Mouse (Mus musculus) activated CD4-positive, CD25-positive, alpha-beta regulatory T cell, adult 4 months (primary cell): ENCODE data around the gene 1700086D15Rik. TPM values are rescaled to one million over a fixed set of nuclear protein-coding genes. Genes with fewer than 3 reads are reported as not detected.

Experiments
- ATAC-seq: one replicate; pipeline ENCODE4 v1.8.0; 2017
- polyA plus RNA-seq, 2 experiments: library from polyadenylated mRNA; unstranded; fragments of 100-300 nt; shearing (Covaris generic); gene quantifications; one replicate each; pipeline ENCODE4 v1.2.1; 2017

Gene 1700086D15Rik
- polyA plus RNA-seq = not detected

GRCm38 (mm10) chr11:65159791-65160190 is at the start of gene 1700086D15Rik:
Gene 1700086D15Rik (minus strand): TSS chr11:65159891.
- ATAC-seq = no peak

DNA sequence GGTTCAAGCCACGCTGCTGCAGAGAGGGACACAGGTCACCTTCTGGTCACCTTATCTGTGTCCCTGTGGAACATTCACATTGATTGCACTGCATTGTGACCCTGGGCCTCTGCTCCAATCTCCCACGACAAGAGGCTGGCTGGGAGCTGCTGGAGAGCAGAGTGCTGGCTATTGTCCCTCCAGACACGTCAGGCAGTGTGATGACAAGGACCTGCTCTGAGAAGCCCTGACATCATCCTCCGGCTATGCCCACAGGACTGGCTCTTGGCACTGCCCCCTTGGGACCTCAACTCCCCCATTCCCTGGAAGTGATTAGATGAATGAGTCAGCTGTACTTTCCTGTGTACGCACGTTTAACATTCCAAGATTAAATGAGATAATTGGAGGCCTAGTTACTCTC is 49.8 kb upstream of the 1700086D15Rik start:
- ATAC-seq = no peak

DNA sequence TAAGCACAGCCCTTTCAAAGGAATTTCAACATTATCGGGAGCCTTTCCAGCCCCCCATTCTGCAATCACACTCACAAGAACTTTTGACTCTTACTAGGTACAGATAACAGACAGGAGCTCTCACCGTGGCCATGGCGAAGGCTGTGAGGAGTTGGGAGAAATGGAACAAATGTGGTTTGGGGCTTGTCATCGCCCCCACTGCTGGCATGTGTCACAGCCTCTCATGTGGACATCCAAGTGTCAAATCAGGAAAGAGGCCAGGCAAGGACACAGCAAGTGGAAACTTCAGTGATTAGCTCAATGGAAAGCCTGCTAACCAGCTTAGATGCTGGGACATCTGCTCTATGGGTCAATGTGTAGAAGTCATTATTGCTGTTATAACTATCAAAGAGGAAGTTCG is 45.6 kb upstream of the 1700086D15Rik start:
- no peak for ATAC-seq

DNA sequence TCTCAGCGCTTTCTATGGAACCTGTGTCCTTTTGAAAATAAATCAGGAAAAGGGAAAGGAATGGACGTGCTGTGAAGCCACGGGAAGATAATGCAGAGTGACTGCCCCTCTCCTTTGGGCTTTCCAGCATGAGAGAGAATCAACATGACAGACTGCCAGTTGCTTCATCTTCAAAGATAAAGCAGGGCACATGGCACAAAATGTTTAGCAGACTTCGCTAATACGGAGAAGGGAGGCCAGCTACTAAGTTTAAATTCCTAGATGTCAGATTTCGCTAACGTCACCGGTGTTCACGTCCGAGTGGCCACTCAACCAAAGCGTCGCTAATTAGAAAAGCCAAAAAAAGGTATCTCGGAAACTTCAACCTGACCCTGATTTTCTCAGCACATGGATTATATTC is 45.0 kb upstream of the 1700086D15Rik start:
- ATAC-seq = no peak

DNA sequence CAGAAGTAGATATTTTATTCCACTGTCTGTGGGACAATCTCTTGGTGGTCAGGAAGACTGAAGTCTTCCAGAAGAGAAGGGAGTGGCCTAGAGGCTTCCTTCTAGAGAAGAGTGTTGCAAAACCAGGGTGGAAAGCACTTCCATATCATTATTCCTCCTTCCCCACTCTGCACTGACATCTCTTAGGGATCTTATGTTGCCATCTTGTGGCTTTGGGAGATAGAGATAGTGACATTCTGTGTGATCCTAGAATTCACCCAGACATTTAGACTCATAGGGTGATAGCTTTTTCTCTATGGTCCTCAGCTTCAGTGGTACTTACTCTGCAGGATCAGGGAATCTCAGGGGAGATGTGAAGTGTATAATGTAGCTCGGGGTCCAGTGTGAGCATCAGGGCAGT is 43.3 kb upstream of the 1700086D15Rik start:
- no peak for ATAC-seq

DNA sequence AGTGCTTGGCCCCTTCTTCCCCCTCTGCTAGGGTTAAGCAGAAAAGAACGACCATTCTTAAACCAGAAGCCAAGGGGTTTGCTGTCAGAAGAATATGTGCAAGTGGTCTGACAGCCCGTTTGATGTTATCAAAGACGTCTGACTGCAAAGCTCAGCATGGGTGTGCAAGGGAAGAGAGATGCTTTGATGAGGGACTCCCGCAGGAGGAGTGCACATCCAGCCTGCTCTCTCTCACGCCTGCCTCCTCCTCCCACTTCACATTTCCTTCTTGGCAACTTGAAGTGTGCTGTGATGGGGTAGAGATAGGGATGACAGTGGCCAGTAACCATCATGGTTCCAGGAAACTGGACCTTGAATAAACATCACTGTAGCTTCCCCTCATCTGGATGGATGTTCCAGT is 42.5 kb upstream of the 1700086D15Rik start:
- ATAC-seq = no peak

DNA sequence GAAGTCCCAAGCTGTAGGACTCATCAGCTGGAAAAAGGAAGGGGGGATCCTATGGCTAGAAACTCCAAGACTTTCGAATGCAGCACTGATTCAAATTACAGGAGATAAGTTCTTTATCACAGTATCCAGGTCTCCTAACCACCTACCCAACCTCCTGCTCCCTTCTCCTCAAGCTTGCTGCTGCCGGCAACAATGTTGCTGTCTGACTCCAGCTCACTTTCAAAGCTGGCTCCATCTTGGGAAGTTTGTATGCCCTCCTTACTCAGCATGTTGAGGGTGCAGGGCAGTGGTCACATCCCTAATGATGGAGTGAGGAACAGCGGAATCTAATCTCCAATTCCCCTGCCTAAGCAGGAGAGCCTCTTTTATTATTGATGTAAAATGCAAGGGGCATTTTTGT is 38.3 kb upstream of the 1700086D15Rik start:
- no peak for ATAC-seq

DNA sequence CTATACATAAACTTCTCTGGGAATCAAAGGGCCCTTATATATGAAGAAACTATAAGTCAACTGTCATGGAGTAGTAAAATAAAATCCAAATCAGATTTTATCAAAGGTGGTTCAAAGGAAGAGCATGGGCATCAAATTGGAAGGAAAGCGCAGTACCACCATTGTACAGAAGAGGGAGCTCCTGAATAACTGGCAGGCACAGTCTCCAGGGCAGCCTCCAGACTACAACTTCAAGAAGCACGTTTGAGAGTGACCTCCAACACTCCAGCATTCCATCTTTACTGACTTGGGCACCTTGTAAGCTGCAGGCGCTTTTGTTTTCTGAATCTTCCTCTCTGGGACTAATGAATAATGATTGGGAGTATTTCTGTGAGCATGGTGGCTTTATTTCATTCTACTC is 37.6 kb upstream of the 1700086D15Rik start:
- ATAC-seq = no peak

- no peak for ATAC-seq
Measured at GRCm38 (mm10) chr11:65186974-65187373, 27.3 kb upstream of the 1700086D15Rik start.

- ATAC-seq = no peak
Measured at GRCm38 (mm10) chr11:65185114-65185513, 25.4 kb upstream of the 1700086D15Rik start.

- no peak for ATAC-seq
Measured at GRCm38 (mm10) chr11:65170121-65170750, 10.5 kb upstream of the 1700086D15Rik start.

GRCm38 (mm10) chr11:65162767-65163120 is 3.1 kb upstream of the 1700086D15Rik start, which contains the start of gene Arhgap44:
Gene Arhgap44 (minus strand): TSS chr11:65162961.
- ATAC-seq = no peak

GRCm38 (mm10) chr11:65161881-65162766 is 2.4 kb upstream of the 1700086D15Rik start:
- ATAC-seq = no peak

DNA sequence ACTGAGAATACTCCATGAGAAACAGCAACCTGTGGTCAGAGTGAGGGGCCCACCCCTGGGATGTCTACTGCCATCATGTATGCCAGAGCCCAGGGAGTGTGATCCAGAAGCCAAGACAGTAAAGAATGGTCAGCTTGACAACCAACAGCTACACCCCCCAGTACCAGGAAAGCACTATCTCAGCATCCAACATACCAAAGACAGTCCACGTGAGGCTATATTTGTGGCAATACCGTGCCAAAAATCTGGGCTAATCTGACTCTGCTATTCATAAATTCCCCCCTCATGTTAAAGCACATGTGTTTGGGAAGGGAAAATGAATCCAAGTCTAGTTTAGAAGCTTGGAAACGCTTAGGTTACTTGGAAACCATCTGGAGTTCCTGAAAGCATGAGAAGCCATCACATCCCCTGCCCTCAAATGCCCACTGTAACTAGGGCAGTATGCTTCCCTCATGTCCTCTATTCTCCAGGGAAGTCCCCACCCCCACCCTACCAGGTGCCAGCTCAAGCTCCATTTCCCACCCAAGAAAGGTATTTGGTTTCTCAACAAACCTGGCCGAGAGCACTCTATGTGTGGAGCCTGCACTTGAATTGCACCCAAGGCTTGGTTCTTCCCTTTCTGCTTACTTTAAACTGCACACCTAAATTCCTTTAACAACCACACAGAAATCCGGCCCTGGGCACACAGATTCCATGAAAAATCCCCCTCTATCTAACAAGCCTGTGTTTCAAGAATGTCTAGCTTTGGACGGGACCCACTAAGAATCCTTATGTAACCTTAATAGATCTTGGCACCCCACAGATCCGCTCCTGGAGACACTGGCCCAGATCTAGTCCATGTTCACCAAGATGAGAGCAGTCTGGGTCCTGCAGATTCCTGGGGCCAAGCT is 1.5 kb upstream of the 1700086D15Rik start:
- no peak for ATAC-seq

GRCm38 (mm10) chr11:65158658-65158990 is 1.1 kb downstream of the 1700086D15Rik start:
- ATAC-seq = no peak

DNA sequence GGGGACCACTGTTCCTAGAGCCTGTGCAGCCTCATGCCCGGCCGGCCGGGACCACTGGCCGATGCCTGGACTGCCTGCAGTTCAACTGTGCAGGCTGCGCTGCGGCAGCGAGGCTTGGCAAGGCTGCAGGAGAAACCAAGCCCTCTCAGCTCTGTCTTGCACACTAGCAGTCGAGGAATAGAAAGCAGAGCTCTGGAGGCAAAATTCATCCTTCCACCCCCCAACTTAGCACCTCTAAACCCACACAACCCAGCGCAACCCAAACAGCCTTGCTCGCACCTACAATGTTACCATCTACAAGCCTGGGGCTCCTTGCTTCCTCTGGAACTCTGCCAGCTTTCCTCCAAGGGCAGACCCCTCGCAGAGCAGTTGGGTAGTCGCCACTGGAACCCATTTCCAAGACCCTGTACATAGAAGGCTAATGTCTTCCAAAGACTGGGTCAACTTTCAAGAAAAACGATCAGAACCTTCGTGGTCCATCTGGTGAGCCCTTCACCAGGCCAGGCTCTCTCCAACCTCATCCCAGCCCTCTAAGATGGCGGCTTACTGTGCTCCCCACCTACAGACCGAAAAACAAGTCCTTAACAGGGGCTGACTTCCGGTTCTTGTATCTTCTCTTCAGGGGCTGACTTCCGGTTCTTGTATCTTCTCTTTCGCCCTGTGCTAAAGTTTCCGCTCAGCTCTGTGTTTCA is 1.6 kb downstream of the 1700086D15Rik start:
- no peak for ATAC-seq

DNA sequence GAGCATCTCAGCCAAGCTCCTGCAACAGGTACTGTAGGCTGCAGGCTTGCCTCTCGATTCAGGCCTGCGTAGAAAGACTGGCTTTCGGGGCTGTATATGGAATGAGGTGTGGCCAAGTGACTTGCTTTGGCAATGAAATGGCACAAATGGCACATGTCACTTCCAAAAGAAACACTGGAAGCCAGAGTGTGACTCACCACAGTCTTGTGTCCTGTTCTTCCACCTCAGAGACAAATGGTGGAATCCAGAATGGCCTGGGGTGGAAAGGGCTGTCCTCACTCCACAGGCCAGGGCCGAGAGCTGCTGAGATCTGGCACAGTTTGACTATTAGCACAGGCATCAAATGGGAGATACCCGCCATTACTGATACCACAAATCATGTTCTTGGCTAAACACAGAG is 6.7 kb downstream of the 1700086D15Rik start:
- no peak for ATAC-seq

GRCm38 (mm10) chr11:65148441-65148840 is 11.2 kb downstream of the 1700086D15Rik start:
- no peak for ATAC-seq

- no peak for ATAC-seq
Measured at GRCm38 (mm10) chr11:65142838-65143417, 16.8 kb downstream of the 1700086D15Rik start.

DNA sequence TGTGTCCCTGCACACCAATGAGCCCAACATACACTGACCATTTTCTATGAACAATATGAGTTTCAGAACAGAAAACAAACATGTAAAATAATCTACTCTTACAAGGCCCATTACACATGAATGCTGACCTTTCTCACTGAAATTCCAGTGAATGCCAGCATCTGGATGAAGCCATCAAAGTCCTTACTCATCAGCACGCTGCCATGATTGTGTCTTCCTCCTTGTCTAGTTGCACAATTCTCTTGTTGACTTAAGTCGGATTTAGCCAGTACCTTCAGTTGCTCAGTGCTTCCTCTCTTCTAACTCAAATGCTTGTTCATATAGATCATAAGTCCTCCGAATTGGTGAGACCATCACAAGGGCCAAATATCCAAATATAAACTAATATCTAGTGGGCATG is 20.7 kb downstream of the 1700086D15Rik start:
- no peak for ATAC-seq

GRCm38 (mm10) chr11:65137145-65137652 is 22.5 kb downstream of the 1700086D15Rik start:
- ATAC-seq = no peak

DNA sequence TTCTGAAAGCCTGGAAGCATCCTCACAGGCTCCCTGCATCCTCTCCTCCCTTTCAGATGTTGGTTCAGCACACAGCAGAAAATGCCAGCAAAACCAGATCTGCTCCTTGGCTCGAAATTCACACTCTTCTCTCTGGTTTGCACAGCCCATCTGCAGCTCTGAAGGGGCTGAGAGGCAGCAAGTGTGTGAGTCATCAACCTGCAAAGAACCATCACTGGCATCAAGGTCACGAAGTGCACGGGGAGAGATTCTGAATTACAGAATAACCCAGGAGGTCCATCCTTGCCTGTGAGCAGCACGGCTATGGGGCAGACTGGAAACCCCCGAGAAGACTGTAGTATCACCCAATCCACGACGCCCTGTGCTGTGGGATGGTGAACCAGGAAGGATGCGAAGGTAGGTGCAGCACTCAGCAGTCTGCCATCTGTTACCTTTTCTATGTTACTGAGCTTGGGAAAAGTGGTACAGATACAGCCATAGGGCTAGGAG is 24.4 kb downstream of the 1700086D15Rik start:
- no peak for ATAC-seq
